Mouse (Mus musculus): ENCODE measurements at regions not wholly inside any gene's neighbourhood (a gene's known extent, or its start where the extent isn't known, plus 50 kb on each side); places are given as distances from the start of the nearest gene placed in this dataset.

GRCm38 (mm10) chr14:46671062-46671461 is 89.3 kb upstream of the Cdkn3 start:
- no peak for TF ChIP-seq POLR2A (IDR thresholded peaks at IDR 0.05; ENCODE audit: borderline replicate concordance, insufficient read depth, low read length)
- TF ChIP-seq CTCF (IDR thresholded peaks at IDR 0.05; ENCODE audit: borderline replicate concordance, insufficient read depth, low read depth, low read length): no peak
